Mouse (Mus musculus) layer of hippocampus, adult 2 months (tissue): ENCODE measurements at regions not wholly inside any gene's neighbourhood (a gene's known extent, or its start where the extent isn't known, plus 50 kb on each side); places are given as distances from the start of the nearest gene placed in this dataset.

ENCODE experiments used
- DNase-seq, 2 experiments: peaks; one replicate each; pipeline ENCODE4 v3.0.0; 2022; ENCODE audit warnings: low spot score in 2 of 2
- H3K27ac ChIP-seq: fragments of 200-600 bp; 2 replicates; pipeline ENCODE4 v1.8.1; 2022
- H3K4me3 ChIP-seq: fragments of 200-600 bp; 2 replicates; pipeline ENCODE4 v1.8.1; 2022; ENCODE audit warnings: mild to moderate bottlenecking
- CTCF ChIP-seq: fragments of 200-600 bp; conservative IDR thresholded peaks from 2 replicates; pipeline ENCODE4 v1.8.1; 2022; ENCODE audit warnings: antibody characterized with exemption, mild to moderate bottlenecking, moderate library complexity

DNA sequence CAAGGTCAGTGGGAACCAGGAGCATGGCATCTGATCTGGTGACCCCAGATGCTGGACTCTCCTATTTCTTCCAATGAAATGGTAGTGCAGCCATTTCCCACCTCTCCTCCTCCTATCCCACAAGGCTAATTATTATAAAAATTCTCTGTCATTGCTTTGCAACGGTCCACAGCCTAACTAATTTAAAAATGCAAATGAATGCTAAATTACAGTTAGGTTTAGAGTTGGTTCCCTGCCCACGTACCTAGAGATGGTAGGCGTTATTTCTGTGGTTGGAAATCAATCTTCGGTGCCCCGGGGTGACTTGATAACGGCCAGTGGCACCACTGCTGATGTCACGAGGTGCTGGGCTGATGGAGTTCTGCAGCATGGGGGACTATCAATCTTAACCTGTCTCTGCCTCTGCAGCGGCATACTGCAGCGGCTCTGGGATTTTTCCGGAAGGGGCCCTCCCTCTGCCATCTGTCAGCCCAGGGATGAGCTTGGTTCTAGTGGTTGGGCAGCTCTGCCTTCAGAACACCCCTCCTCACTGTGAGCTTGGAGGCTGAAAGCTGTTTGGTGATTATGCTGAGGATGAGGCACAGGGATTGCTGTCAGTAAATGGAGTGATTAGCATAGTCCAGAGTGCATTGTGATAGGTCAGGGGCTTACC, 66.5 kb downstream of the Nmur2 start:
- H3K27ac ChIP-seq: peak overlapping the region; percentile 75
- H3K4me3 ChIP-seq: peak overlapping the region; percentile 27; the same call in 1 of the 2 replicates
- TF ChIP-seq CTCF: no peak
- DNase-seq: peak; percentile 45 to 74

DNA sequence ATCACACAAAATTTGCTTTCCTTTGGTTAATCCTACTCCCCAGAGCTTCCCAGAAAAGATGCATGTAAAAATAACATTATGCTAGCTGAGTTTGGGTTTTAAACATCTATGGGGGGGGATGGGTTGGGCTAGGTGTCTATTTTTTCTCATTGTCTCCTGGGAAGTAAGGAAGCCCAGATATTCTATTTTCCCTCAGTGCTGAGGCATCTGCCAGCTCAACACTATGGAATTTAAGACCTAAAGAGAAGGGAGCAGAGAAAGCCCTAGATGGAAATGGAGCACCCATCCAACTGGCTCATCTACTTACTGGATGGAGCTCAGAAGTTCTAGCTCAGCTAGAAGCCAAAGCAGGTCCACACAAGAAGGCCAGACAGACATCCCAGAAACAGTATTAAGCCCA, 74.2 kb downstream of the Nmur2 start:
- Histone ChIP-seq H3K27ac (no peak overlapping the region), H3K4me3 (no peak overlapping the region)
- DNase-seq: no peak
- no peak for TF ChIP-seq CTCF

DNA sequence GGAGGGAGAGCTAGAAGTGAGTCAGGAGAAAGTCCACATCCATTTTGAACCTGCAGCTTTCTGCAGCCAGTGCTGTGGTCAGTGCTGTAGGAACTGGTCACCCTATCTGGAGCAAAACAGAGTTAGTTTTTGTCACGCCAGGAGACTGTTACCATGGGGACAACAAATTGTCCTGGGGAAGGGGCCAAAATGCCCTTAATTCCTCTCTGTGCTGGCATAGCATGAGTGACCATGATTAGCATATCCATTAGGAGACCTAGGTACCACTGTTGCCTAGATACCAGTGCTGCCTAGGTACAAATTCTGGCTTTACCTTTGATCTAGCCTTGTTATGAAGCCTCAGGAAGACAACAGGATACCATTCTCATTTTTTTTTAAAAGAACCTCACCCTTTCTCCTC, 82.4 kb downstream of the Nmur2 start:
- H3K4me3 ChIP-seq: no peak overlapping the region
- DNase-seq: peak; percentile 39 to 47
- TF ChIP-seq CTCF: no peak
- no peak overlapping the region for H3K27ac ChIP-seq

DNA sequence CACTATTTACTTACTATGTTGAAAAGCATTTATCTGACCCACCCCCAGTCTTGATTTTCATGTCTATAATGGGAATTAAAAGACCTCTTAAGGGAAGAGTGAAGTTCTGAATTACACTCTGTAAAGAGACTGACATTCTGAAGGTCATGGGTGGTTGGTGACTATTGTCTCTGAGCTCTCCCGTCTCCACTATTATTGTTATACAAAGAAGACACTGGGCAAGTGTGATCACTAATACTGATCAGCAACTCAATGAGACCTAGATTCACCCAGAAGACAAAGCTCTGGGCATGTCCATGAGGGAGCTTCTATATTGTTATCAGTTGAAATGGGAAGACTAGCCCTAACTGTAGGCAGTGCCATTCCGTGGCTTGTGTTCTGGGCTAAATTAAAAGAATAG, 83.5 kb downstream of the Nmur2 start:
- no peak for TF ChIP-seq CTCF
- no peak overlapping the region for H3K27ac ChIP-seq
- no peak for DNase-seq

DNA sequence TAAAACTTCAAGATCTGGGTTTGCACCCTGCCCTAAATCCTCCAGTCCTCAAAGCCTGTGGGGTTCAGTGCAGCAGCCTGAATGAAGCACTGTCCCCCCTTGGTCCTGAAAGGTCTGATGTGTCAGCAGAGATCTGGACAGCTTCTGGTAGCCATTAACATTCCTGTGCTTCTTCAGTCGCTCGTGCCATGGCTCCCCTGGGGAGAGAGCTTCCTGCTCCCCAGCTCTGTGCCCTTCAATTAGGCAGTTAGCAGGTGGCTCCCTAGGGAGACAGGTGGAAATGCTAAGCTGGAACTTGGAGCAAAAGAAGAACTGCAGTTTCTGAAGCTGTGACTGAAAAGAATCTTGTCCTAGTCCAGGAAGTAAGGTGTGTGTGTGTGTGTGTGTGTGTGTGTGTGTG, 87.1 kb downstream of the Nmur2 start:
- no peak for DNase-seq
- no peak for TF ChIP-seq CTCF
- H3K4me3 ChIP-seq: no peak overlapping the region

More for the DNA sequence above, 83.5 kb downstream of the Nmur2 start:
- no peak overlapping the region for H3K4me3 ChIP-seq

DNA sequence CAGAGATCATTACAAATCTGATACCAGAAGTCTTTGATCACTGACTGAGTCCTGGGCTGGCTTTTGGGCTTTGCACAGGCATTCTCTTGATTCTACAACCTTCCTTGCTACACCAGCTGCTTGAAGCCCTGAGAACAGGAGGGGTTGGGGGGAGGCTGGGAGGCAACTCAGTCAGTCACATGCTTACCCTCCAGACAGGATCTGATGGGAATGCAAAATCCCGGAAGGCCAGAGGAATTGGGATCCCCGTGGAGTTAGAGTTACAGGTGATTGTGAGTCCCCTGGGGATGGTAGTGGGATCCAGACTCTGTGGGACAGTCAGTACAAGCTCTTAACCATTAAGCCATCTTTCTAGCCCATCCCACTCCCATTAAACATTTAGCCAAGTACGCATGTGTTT, 91.2 kb downstream of the Nmur2 start:
- TF ChIP-seq CTCF: no peak
- Histone ChIP-seq H3K27ac (no peak overlapping the region), H3K4me3 (no peak overlapping the region)
- no peak for DNase-seq

More for the DNA sequence above, 87.1 kb downstream of the Nmur2 start:
- H3K27ac ChIP-seq: no peak overlapping the region

DNA sequence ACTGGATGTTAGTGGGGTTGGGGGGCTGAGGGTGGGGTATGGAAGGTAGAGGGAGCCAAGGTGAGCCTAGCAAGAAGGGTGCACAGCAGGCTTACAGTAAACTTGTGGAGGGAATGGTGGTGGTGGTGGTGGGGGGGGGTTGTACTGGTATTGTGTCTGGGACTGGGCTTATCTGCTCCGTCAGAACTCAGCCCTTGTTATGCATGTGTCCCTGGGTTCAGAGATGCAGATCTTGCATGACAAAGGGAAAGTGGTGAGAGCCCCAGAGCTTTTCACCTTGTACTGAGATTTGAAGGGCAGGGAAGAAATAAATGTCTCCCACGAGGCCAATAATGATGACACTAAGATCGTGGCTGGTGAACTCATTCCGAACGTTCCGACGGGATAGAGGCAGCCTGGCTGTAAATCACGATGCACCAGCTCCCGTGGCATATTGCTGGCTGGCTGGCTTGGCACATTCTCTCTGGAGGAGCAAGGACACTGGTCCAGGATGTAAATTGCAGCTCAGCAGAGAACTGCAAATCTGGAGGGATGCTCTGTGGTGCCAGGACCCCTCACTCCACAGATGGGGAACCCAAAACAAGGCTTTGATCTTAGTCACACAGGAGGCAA, 94.1 kb downstream of the Nmur2 start:
- no peak for TF ChIP-seq CTCF
- Histone ChIP-seq H3K27ac (no peak overlapping the region), H3K4me3 (no peak overlapping the region)
- no peak for DNase-seq

DNA sequence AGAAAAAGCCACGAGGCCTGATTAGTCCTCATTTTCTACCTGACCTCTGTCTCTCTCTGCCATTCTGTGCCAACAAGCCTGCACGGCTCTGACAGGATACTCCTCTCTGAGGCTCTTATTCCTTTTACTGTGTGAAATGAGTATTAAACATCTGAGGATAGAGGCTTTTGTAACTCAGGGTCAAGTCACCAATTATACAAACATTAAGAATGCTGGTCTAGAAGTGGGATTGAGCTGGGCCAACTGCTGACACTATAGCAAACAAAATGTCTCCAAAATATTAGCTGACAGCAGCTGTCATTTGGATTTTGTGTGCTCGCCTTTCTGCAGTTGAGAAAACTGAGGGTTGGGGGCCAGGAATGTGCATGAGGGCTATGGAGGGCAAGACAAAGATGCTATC, 94.8 kb downstream of the Nmur2 start:
- no peak for DNase-seq
- no peak for TF ChIP-seq CTCF
- Histone ChIP-seq H3K27ac (no peak overlapping the region), H3K4me3 (no peak overlapping the region)

DNA sequence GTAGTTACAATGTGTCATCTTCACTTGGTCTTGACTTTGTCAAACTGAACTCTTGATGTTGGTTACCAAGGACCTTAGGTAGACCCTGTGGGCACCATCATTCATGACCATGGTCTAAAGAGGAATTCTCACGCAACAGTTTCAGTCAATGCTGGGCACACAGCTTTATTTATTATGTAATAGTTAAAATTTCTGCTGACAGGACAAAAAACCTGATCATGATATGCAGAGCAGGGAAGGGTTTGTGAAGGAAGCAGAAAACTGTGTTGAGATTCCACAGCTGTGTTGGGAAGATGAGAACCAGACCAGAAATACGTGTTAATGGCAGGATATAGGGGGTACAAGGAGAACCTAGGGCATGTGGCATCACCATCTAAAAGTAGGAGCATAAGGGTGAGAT, 100.8 kb downstream of the Nmur2 start:
- no peak for DNase-seq
- TF ChIP-seq CTCF: no peak

DNA sequence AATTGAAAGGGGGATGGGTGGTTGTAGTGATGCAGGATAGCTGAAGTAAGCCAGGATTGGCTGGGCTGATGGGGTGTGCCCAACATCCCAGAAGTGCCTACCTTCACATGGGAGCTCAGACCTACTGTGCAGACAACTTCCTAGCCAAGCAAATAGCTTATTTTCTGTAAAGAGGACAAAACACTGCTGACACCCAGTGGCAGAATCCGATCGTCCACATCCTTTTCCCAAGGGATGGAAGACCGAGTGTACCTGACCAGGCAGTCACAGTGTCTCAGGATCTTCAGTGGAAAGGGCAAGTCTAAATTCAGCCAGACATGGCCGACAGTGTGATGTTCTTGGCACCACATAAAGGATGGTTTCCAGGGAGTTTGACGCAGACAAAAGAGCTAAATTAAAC, 114.4 kb downstream of the Nmur2 start:
- Histone ChIP-seq H3K27ac (no peak overlapping the region), H3K4me3 (no peak overlapping the region)
- TF ChIP-seq CTCF: peak; percentile 62
- peak in 1 of 2 experiments; percentile 10 for DNase-seq

More for the DNA sequence above, 100.8 kb downstream of the Nmur2 start:
- Histone ChIP-seq H3K4me3 (no peak overlapping the region), H3K27ac (no peak overlapping the region)

DNA sequence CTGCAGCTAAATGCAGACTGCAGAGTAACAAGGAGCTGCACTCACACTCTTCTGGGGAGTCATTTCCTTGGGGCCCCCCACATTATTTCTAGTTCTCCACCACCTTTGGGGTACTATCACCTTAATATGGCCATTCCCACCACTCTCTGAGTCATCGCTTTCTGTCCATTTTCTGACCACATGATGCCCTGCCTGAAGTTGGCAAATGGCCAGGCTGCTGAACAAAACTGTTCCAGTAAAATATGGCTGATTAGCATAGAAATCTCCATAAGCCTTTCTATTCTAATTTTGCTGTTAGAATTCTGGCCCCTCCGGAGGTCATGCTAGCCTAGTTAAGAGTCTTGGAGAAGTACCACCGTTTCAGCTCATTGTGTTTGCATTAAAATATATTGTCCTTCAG, 121.7 kb downstream of the Nmur2 start:
- H3K4me3 ChIP-seq: no peak overlapping the region
- H3K27ac ChIP-seq: no peak overlapping the region
- TF ChIP-seq CTCF: no peak
- DNase-seq: no peak

DNA sequence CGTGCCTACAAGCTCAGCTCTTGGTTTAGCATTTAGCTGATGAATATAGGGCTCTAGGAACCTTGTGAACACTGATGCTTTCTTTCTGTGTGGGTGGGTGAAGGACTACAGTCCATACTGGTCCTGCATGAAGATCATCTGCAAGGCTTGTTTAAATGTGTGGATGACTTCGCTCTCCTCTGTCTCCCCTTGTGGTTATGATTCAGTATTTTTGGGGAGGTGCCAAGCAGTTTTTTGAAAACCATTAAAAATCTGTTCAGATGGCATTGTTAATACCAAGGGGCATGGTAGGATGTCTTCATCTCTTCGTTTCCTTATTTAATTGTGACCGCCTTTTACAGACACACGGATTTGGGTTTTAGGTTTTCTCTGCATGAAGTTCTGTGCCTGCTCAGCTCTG, 122.4 kb downstream of the Nmur2 start:
- DNase-seq: no peak
- Histone ChIP-seq H3K27ac (no peak overlapping the region), H3K4me3 (no peak overlapping the region)
- TF ChIP-seq CTCF: peak; percentile 42

DNA sequence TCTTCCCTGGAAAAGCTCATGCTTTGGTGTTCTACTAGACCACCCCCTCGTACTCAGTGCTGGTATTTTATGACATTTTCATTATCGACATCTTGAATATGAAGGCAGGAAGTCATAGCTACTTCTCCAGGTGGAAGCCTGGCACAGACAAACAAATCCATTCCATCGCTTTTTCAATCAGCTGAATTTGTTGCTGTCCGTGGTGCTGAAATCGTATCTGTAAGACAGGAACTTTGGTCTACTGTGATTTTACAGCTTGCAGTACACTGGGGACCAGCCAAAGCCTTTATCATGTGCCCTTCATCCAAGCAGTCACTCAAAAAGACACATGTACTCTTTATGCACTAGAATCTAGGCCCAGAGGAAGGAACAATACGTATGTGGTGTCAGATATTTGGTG, 143.3 kb downstream of the Nmur2 start:
- Histone ChIP-seq H3K27ac (no peak overlapping the region), H3K4me3 (no peak overlapping the region)
- TF ChIP-seq CTCF: no peak
- DNase-seq: no peak

DNA sequence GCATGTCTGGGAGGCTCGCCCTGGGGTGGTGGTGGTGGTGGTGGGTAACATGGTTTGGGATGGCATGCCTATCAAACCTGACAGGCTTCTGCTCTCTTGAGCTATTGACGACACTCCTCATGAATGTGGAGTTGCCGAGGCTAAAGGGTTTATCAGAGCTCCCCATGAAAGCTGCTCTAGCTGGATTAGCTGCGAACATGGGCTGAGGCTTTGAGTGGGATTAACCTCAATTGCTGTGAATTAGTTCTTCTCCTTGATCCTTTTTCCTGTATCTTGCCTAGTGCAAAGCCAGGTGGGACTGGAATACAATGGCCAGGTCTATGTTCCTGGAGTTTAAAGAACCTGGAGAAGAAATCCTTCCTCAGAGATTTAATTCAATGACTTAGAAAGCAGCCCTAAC, 150.6 kb downstream of the Nmur2 start:
- no peak for TF ChIP-seq CTCF
- Histone ChIP-seq H3K27ac (no peak overlapping the region), H3K4me3 (no peak overlapping the region)
- DNase-seq: no peak
